In the genomic region with DNA sequence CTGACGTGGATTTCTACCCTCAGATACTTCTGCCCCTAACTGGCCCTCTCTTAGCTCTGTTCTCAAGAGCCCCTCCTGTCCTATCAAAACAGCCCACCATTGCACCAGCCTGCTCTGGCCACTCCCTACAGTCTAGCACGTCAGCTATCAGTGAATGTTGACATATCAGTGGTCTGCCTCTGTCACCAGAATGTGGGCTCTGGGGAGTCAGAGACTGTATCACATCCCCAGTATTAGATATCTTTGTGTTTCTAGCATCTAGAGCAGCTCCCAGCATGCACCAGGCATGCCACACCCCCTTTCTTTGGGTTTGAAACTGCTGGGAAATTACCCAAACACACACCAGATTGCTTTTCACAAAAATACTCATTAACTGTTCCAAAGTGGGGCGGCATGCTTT, we compare ENCODE assay signal across 28 mouse cellular contexts. TPM values are rescaled to one million over a fixed set of nuclear protein-coding genes. Genes with fewer than 3 reads are reported as not detected.
DNase-seq lines count a peak whose midpoint lies in the region; ATAC-seq and TF ChIP-seq lines count a peak whose summit lies in the region.
"Had no signal": no experiment of that assay in that cellular context is flagged by ENCODE, and none has a peak within 500 bp of the region (broad histone marks: within the 10 kb centered on the region; RNA-seq: fewer than 3 reads in every experiment).

No protein-coding gene starts in this region.

- DNase-seq in stomach, postnatal 0 days (ENCODE audit: low spot score): no peak
- DNase-seq in induced T-regulatory cell, adult 2 months (ENCODE audit: low read depth): peak; percentile 45
- DNase-seq in splenic B cell, adult 2 months (ENCODE audit: low read depth, low spot score): peak; percentile 17
- no peak for DNase-seq in lung, postnatal 36 days
- DNase-seq in left cerebral cortex, adult 8-10 months (ENCODE audit: low spot score in 2 of 2): no peak
- DNase-seq in kidney, adult 18-20 months: no peak
- DNase-seq: adrenal gland, postnatal 10 days; cerebellum, adult 11-12 months; cerebellum, postnatal 10 days; gastrocnemius, postnatal 14 days; kidney, postnatal 14 days; left cerebral cortex, postnatal 4 days; lung, embryonic 14.5 days; lung, postnatal 14 days; midbrain, embryonic 14.5 days; right cerebral cortex, postnatal 14 days; thymus, adult 2 months; thymus, postnatal 4 days had no signal

- 0 out of 2 replicates have a peak, but pooled peaks have one; percentile 39 for ATAC-seq in stomach, embryonic 15.5 days (ENCODE audit: insufficient read depth, low FRiP score, low read depth)
- no peak for ATAC-seq in stomach, postnatal 0 days (ENCODE audit: low FRiP score, low TSS enrichment)
- peak; percentile 76 for ATAC-seq in liver, embryonic 15.5 days (ENCODE audit: insufficient read depth)
- ATAC-seq: CD4-positive, CD25-positive, alpha-beta regulatory T cell, adult 4 months; intestine, postnatal 0 days had no signal

- H3K4me3 ChIP-seq in stomach, embryonic 15.5 days (replicated peaks): no peak overlapping the region
- H3K4me3 ChIP-seq in stomach, postnatal 0 days (ENCODE audit: low read depth, low read length): no peak overlapping the region
- H3K4me3 ChIP-seq in liver, embryonic 15.5 days (replicated peaks): no peak overlapping the region
- H3K4me3 ChIP-seq: erythroblast, embryonic 14.5 days; forebrain, embryonic 12.5 days; heart, embryonic 10.5 days; heart, embryonic 15.5 days; layer of hippocampus, adult 2 months; left cerebral cortex, adult 2 months had no signal

- WGBS in stomach, embryonic 15.5 days: 56% methylated on average over 3 of the region's 3 CpGs
- WGBS in stomach, postnatal 0 days: 55% methylated on average over 3 of the region's 3 CpGs
- 32% methylated on average over 3 of the region's 3 CpGs for WGBS in liver, embryonic 15.5 days (ENCODE audit: insufficient replicate concordance)

- H3K9ac ChIP-seq in stomach, embryonic 15.5 days: no peak overlapping the region
- no peak overlapping the region for H3K9ac ChIP-seq in stomach, postnatal 0 days (ENCODE audit: low read length)
- no peak overlapping the region for H3K9ac ChIP-seq in liver, embryonic 15.5 days
- H3K9ac ChIP-seq: forebrain, embryonic 12.5 days; heart, embryonic 15.5 days; lung, embryonic 14.5 days had no signal

- H3K9me3 ChIP-seq in stomach, embryonic 15.5 days: no peaks in the 10 kb centered on the region
- H3K9me3 ChIP-seq in stomach, postnatal 0 days (ENCODE audit: control insufficient read depth, low read length): no peaks in the 10 kb centered on the region
- no peaks in the 10 kb centered on the region for H3K9me3 ChIP-seq in liver, embryonic 15.5 days (replicated peaks)
- H3K9me3 ChIP-seq: forebrain, embryonic 12.5 days; heart, embryonic 10.5 days; heart, embryonic 15.5 days had no signal

- no peak overlapping the region for H3K27ac ChIP-seq in stomach, embryonic 15.5 days
- H3K27ac ChIP-seq in stomach, postnatal 0 days (replicated peaks): no peak overlapping the region
- H3K27ac ChIP-seq in liver, embryonic 15.5 days (replicated peaks): 0 out of 2 replicates have a peak overlapping the region, but pooled peaks have one; percentile 55
- H3K27ac ChIP-seq: forebrain, embryonic 12.5 days; heart, embryonic 10.5 days; heart, embryonic 15.5 days; layer of hippocampus, adult 2 months; left cerebral cortex, adult 2 months had no signal

- TF ChIP-seq CTCF in stomach, postnatal 0 days (IDR thresholded peaks at IDR 0.05; ENCODE audit: low read depth): no peak

- no peak overlapping the region for H3K4me2 ChIP-seq in stomach, embryonic 15.5 days
- no peak overlapping the region for H3K4me2 ChIP-seq in stomach, postnatal 0 days (replicated peaks; ENCODE audit: low read depth)
- H3K4me2 ChIP-seq in liver, embryonic 15.5 days: no peak overlapping the region
- H3K4me2 ChIP-seq: forebrain, embryonic 12.5 days; heart, embryonic 15.5 days; lung, embryonic 14.5 days had no signal

- no peaks in the 10 kb centered on the region for H3K27me3 ChIP-seq in stomach, embryonic 15.5 days (replicated peaks)
- H3K27me3 ChIP-seq in stomach, postnatal 0 days (ENCODE audit: control insufficient read depth, insufficient read depth, low read length): no peaks in the 10 kb centered on the region
- no peaks in the 10 kb centered on the region for H3K27me3 ChIP-seq in liver, embryonic 15.5 days
- no peaks in the 10 kb centered on the region for H3K27me3 ChIP-seq in splenic B cell, adult 2 months (ENCODE audit: control insufficient read depth, insufficient read depth, low read length, poor library complexity, severe bottlenecking)
- H3K27me3 ChIP-seq: forebrain, embryonic 12.5 days; heart, embryonic 15.5 days had no signal

- H3K4me1 ChIP-seq in stomach, embryonic 15.5 days: no peaks in the 10 kb centered on the region
- H3K4me1 ChIP-seq in stomach, postnatal 0 days (replicated peaks; ENCODE audit: control insufficient read depth, insufficient read depth): no peaks in the 10 kb centered on the region
- peaks cover 28% of the 10 kb centered on the region for H3K4me1 ChIP-seq in liver, embryonic 15.5 days (replicated peaks)
- H3K4me1 ChIP-seq: forebrain, embryonic 12.5 days had no signal

- no peak for TF ChIP-seq EP300 in stomach, postnatal 0 days (optimal IDR thresholded peaks at IDR 0.05)

- no peaks in the 10 kb centered on the region for H3K36me3 ChIP-seq in stomach, embryonic 15.5 days
- no peaks in the 10 kb centered on the region for H3K36me3 ChIP-seq in stomach, postnatal 0 days (ENCODE audit: control insufficient read depth, insufficient read depth, low read length)
- no peaks in the 10 kb centered on the region for H3K36me3 ChIP-seq in liver, embryonic 15.5 days (replicated peaks)
- H3K36me3 ChIP-seq in splenic B cell, adult 2 months (ENCODE audit: control insufficient read depth, insufficient read depth, low read length, poor library complexity, severe bottlenecking): no peaks in the 10 kb centered on the region
- H3K36me3 ChIP-seq: forebrain, embryonic 12.5 days; heart, embryonic 10.5 days; heart, embryonic 15.5 days had no signal

RNA-seq across cellular contexts. Expression of gene Srgn, which starts 13.5 kb away (rescaled TPM):
- 20.8 and 25.2 TPM in 2 replicates for polyA plus RNA-seq in stomach, embryonic 15.5 days (2015; fragmentation: Nextera tagmentation; extraction: Ambion mirVana)
- polyA plus RNA-seq in stomach, postnatal 0 days (2015; fragmentation: Nextera tagmentation; extraction: Ambion mirVana): 12.5 and 14.2 TPM in 2 replicates
- 57.9 and 79.6 TPM in 2 replicates for polyA plus RNA-seq in liver, embryonic 15.5 days (2015; fragmentation: Nextera tagmentation; extraction: Ambion mirVana)
- 10 to 100 TPM in 2 of 4 experiments, 1 to 10 TPM in 2; 7.4 to 18.7 (median 11.6) TPM for total RNA-seq in left cerebral cortex, adult 8-10 months (2022)

RNA-seq across cellular contexts. Expression of gene Kif1bp, which starts 37.5 kb away (rescaled TPM):
- polyA plus RNA-seq in stomach, embryonic 15.5 days (2015; fragmentation: Nextera tagmentation; extraction: Ambion mirVana): 31.4 and 33.8 TPM in 2 replicates
- 16.4 and 16.8 TPM in 2 replicates for polyA plus RNA-seq in stomach, postnatal 0 days (2015; fragmentation: Nextera tagmentation; extraction: Ambion mirVana)
- polyA plus RNA-seq in liver, embryonic 15.5 days (2015; fragmentation: Nextera tagmentation; extraction: Ambion mirVana): 11.1 and 11.3 TPM in 2 replicates
- 100 to 1,000 TPM; 161 to 183 (median 170) TPM for total RNA-seq in left cerebral cortex, adult 8-10 months (2022)

RNA-seq across cellular contexts. Expression of gene Vps26a, which starts 54.2 kb away (rescaled TPM):
- polyA plus RNA-seq in stomach, embryonic 15.5 days (2015; fragmentation: Nextera tagmentation; extraction: Ambion mirVana): 73.5 and 82.6 TPM in 2 replicates
- polyA plus RNA-seq in stomach, postnatal 0 days (2015; fragmentation: Nextera tagmentation; extraction: Ambion mirVana): 59.6 and 60.4 TPM in 2 replicates
- 39.5 and 42.9 TPM in 2 replicates for polyA plus RNA-seq in liver, embryonic 15.5 days (2015; fragmentation: Nextera tagmentation; extraction: Ambion mirVana)
- total RNA-seq in left cerebral cortex, adult 8-10 months (2022): 10 to 100 TPM; 47.3 to 54.9 (median 51.6) TPM

Comparison
In these comparisons a context has a peak if more than half of its experiments do, and no peak if none do; other contexts are left out.
1. DNase-seq: peak in induced T-regulatory cell, adult 2 months (single experiment) and splenic B cell, adult 2 months (single experiment); none in stomach, postnatal 0 days (single experiment), lung, postnatal 36 days (single experiment), left cerebral cortex, adult 8-10 months (0 of 2) and kidney, adult 18-20 months (single experiment).